Mouse (Mus musculus) small intestine, adult 2 months (tissue): ENCODE measurements around the gene Mroh2a.

ENCODE experiments used
- CTCF ChIP-seq: fragments of 200-500 bp; IDR thresholded peaks from 2 replicates; pipeline ENCODE4 v1.5.1; 2012; ENCODE audit warnings: low read depth, mild to moderate bottlenecking, control low read depth, inconsistent platforms, low read length, moderate library complexity, mixed read lengths; ENCODE audit not compliant: insufficient replicate concordance, insufficient read length; ENCODE audit errors: extremely low read depth
- POLR2A ChIP-seq: fragments of 200-500 bp; IDR thresholded peaks from 2 replicates; pipeline ENCODE4 v1.6.1; 2012; ENCODE audit warnings: low read depth, mild to moderate bottlenecking, control low read depth, inconsistent platforms, low read length, moderate library complexity

DNA sequence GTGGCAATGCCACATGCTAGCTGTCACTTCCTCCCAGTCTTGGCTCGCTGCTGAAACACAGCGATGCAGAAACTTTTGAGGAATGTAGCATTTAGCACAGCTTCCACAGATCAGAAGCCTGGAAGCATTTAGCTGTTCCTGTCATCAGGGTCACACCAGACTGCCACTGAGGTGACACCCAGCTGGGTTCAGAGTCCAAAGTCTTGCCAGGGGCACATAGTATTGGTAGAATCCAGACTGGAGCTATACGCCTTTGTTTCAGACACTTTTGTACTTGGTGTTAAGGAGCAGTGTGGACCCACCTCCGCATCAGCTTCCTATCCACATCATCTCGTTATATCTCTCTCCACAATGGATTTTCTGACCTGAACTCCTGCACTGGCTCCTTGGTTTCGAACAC lies 26.8 kb downstream of the Mroh2a start:
- TF ChIP-seq CTCF (no peak), POLR2A (no peak)
